Mouse (Mus musculus) brain, embryonic 14.5 days (tissue): ENCODE data around the gene Gjd3.

Source experiments
- CTCF ChIP-seq: fragments of 200-500 bp; IDR thresholded peaks from 2 replicates; pipeline ENCODE4 v1.5.1; 2012; ENCODE audit warnings: inconsistent platforms, mild to moderate bottlenecking, moderate library complexity, borderline replicate concordance; ENCODE audit not compliant: insufficient read depth, insufficient read length; ENCODE audit errors: extremely low read depth
- POLR2A ChIP-seq: fragments of 200-500 bp; IDR thresholded peaks from 2 replicates; pipeline ENCODE4 v1.6.1; 2012; ENCODE audit warnings: mild to moderate bottlenecking, inconsistent platforms, borderline replicate concordance; ENCODE audit not compliant: poor library complexity, insufficient read depth, insufficient read length, severe bottlenecking; ENCODE audit errors: extremely low read depth

DNA sequence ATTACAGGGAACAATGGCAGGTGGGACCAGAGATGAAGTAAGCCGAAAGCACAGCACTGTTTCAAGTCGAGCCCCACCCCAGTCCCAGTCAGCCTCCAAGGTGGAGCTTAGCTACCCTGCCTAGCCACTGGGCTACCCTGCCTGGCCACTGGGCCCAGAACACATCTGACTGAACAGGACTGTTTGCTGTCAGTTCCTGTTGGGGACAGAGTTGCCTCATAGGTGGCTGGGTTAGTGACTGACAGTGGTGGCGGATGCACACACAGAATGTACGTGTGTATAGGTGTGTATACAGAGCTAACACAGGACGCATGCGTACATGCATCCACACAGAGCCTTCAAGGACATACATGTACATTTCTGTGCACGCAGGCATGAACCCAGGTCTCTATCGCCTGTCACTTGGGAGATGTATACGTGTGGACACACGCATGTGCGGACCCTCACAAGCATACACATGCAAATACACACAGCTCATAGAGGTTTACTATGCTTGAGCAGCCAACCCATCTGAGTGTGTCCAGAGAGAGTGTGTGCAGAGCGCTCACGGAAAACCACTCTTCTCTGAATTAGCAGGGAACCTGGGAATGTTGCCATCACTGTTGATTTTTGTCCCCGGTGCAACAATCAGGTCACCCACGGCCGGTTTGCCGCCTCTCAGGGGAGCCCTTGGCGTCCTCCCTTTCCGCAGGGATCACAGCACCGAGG is 1.4 kb downstream of the Gjd3 start:
- TF ChIP-seq CTCF (no peak), POLR2A (no peak)
